Mouse (Mus musculus): ENCODE results near the gene Ggt5.

GRCm38 (mm10) chr10:75626991-75627390, 37.9 kb downstream of the Ggt5 start:
- TF ChIP-seq CTCF (IDR thresholded peaks at IDR 0.05) (no peak), EP300 (IDR thresholded peaks at IDR 0.05; ENCODE audit: insufficient read depth, low read depth, low read length) (no peak)
